Mouse (Mus musculus): Measurements from ENCODE around the gene Acly.

DNA sequence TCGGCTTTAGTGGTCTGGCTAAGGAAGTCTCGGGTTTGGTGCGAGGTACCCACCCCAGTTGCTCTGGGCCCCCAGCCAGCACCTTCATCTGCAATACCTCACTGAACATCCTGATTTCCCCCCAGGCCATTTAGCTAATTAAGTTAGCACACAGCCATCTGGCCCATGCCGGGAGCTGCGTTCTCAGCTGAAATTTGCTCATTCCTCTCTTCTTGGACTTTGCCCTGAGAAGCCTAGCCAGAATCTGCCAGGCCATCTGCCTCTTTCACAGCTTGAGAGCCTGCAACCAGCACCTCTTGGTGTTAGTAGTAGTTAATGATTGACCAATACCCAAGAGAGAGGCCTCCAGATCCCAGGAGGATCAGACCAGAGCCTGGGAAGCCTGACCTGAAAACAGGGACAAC, 9.6 kb downstream of the Acly start:
- TF ChIP-seq POLR2A (IDR thresholded peaks at IDR 0.05; ENCODE audit: extremely low read depth, insufficient read depth, low read length): no peak
- no peak for TF ChIP-seq CTCF (IDR thresholded peaks at IDR 0.05; ENCODE audit: extremely low read depth, insufficient read depth, low read length)
